Mouse (Mus musculus): ENCODE data around the gene Klhdc7a.
"Not testable (repeated sequence)": the region's sequence is repeated elsewhere in the genome, so short reads cannot be mapped to it uniquely, and the experiment has no call there.

Gene Klhdc7a

GRCm38 (mm10) chr4:139967922-139968321 is at the start of gene Klhdc7a:
Gene Klhdc7a, minus strand, starts transcription at chr4:139968026.
- no peak for DNase-seq (ENCODE audit: extremely low read depth, low read depth)

GRCm38 (mm10) chr4:140015916-140016315 is 48.1 kb upstream of the Klhdc7a start:
- no peak for DNase-seq (ENCODE audit: extremely low read depth, low read depth)

DNA sequence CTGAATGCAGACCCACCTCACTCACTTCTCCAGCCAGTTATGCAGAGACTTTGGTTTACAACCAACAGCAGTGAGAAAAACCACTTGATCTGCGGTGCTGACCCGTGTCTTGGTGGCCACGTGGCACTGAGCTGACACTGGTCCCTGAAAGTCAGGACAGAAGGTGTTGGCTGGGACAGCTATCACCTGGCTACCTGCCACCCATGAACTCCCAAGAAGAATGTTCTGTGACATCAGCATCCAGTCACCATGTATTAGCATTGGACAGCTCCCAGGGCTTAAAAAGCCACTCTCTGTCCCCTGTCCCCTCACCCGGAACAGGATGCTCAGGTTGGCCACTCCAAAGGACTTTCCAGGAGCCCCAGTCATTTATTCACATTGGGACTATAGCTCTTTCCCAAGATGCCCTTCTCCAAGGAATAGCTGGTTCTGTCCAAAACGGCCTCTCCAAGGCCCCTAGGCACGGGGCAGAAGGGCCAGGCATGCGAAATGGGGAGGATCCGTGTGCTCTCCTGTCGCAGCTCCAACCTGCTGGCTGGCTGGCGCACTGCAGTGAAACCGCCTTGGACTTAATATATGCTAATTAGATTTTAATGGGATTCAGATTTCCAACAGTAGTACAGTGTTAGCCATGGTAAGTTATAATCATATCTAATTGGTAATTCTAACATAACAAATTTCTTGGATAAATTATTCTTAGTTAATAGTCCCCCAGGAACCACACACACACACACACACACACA is 43.1 kb upstream of the Klhdc7a start:
- DNase-seq (ENCODE audit: extremely low read depth, low read depth), result no peak

GRCm38 (mm10) chr4:140004932-140005331 is 37.1 kb upstream of the Klhdc7a start:
- no peak for DNase-seq (ENCODE audit: extremely low read depth, low read depth)

- no peak for DNase-seq (ENCODE audit: extremely low read depth, low read depth)
Measured at GRCm38 (mm10) chr4:140004170-140004569, 36.3 kb upstream of the Klhdc7a start.

- no peak for DNase-seq (ENCODE audit: extremely low read depth, low read depth)
Measured at GRCm38 (mm10) chr4:140002069-140002468, 34.2 kb upstream of the Klhdc7a start.

- no peak for DNase-seq (ENCODE audit: extremely low read depth, low read depth)
Measured at GRCm38 (mm10) chr4:140000911-140001310, 33.1 kb upstream of the Klhdc7a start.

- no peak for DNase-seq (ENCODE audit: extremely low read depth, low read depth)
Measured at GRCm38 (mm10) chr4:139999033-139999432, 31.2 kb upstream of the Klhdc7a start.

GRCm38 (mm10) chr4:139995659-139996058 is 27.8 kb upstream of the Klhdc7a start:
- no peak for DNase-seq (ENCODE audit: extremely low read depth, low read depth)

DNA sequence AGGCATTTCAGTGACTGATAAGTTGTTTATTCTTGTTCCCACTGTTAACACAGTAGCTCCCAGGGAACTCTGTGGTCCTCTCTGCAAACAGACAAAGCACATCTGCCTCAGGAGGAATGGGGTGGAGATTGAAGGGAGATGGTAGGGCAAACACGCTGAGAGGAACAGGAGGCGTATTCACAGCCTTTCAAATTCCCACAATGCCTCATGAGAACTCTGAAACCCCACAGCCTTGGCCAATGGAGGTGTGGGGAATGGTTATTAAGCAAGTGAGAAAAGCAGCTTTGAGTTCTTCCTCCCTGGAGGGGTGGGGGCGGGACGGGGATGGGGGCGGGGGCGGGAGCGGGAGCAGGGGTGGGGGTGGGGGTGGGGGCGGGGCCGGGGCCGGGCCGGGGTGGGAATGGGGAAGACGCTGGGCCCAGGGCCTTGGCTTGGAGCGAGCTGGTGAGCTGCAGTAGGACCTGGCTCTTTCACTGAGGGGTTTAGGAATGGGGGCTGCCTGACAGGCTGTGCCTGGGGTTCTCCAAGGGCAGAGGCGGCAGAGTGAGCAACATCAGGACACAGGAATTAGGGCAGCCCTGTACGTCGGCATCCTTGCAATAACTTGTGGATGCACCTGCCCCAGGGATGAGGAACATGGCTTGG is 25.4 kb upstream of the Klhdc7a start:
- no peak for DNase-seq (ENCODE audit: extremely low read depth, low read depth)

DNA sequence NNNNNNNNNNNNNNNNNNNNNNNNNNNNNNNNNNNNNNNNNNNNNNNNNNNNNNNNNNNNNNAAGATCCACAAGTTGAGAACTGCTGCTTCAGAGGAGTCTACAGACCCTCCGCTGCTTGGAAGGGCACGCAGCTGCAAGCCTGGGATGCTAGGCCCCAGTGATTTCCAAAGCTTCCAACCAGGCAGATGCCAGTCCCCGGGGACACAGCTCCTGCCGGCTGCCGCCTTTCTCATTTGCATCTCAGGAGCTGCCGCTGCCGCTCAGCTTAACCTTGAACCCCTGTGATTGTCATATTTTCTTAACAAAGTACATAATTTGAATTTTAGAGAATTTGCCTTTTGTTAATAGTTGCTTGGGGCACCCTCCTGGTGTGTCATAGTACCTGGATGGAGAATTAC is 19.1 kb upstream of the Klhdc7a start:
- no peak for DNase-seq (ENCODE audit: extremely low read depth, low read depth)

DNA sequence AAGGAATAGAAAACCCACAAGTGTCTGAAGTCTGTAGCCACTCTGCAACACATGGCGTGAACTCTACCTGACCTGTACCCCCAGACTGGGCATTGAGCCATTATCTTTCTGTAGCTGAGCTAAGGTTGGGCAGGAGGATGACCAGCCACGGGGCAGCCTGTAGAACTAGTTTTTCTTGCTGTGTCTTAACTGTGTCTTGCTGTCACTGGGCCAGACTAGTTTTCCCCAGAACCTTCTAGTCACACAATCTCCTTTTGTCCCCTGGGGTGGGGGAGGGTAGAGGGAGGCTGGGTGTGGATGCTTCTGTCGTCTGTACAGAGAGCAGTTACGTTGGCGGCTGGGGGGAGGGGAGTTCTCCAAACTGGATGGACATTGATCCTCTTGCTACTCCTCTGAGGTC is 10.9 kb upstream of the Klhdc7a start:
- no peak for DNase-seq (ENCODE audit: extremely low read depth, low read depth)

- DNase-seq (ENCODE audit: extremely low read depth, low read depth), result no peak
Measured at GRCm38 (mm10) chr4:139977308-139977781, 9.5 kb upstream of the Klhdc7a start.

DNA sequence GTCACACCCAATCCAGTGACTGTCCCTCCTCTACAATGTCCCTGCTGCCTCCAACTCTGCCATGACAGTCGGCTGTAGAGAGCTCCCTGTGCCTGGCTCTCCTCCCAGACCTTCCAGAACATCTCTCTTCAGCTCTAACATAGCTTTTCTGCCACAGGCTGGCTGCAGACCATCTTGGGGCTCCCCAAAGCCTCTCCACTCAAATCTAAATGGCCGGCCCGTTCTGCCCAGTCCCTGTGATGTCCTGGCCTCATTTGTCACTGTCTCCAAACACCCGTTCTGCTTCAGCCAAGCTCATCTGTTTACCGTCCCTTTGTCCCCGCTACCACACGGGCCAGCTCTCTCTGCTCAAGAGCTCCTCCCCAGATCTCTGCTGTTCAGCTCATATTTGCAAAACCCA is 6.7 kb upstream of the Klhdc7a start:
- no peak for DNase-seq (ENCODE audit: extremely low read depth, low read depth)

- DNase-seq (ENCODE audit: extremely low read depth, low read depth), result no peak
Measured at GRCm38 (mm10) chr4:139967475-139967891, 343 bp downstream of the Klhdc7a start.

GRCm38 (mm10) chr4:139966981-139967380 is 845 bp downstream of the Klhdc7a start:
- DNase-seq (ENCODE audit: extremely low read depth, low read depth), result no peak

DNA sequence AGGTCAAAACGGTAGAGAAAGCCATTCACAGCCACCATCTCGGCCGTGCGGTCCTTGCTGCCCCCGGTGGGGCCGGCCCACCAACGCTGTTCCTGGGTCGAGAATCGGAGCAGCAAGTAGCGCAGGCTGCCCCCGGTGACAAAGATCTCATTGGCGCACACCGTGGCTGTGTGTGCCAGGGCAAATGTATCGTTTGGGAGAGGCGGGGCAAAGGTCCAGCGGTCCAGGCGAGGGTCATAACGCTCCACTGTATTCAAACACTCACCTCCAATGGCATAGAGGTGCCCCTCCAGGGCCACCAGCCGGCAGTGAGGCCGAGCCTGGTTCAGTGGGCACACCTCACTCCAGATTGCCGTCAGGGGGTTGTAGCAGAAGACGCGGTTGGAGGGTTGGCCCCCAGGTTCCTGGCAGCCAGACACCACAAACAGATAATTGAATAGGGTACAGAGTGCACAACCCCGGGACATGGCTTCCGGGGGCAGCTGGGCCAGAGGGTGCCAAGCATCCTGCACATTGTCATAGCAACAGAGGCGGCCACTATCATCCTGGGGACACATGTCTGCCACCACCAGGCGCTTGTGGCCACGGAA is 2.1 kb downstream of the Klhdc7a start:
- DNase-seq (ENCODE audit: extremely low read depth, low read depth), result no peak

DNA sequence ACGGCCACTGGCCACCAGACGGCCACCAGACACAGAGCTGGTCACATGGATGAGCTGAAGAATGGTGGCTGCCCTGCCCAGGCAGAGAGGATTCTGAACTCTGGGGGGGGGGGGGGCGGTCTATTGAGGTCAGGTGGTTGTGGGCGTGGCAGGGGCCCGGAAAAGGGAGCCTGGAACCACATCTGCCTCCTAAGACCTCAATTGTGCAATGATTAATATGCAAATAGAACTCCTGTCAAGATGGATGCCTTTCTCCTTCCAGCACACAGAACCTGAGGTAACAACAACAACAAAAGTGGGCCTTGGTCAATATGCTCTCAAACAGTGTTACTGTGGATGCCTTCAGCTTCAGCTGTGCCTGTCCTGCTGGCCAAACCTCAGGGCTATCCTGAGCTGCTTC is 3.4 kb downstream of the Klhdc7a start:
- no peak for DNase-seq (ENCODE audit: extremely low read depth, low read depth)

DNA sequence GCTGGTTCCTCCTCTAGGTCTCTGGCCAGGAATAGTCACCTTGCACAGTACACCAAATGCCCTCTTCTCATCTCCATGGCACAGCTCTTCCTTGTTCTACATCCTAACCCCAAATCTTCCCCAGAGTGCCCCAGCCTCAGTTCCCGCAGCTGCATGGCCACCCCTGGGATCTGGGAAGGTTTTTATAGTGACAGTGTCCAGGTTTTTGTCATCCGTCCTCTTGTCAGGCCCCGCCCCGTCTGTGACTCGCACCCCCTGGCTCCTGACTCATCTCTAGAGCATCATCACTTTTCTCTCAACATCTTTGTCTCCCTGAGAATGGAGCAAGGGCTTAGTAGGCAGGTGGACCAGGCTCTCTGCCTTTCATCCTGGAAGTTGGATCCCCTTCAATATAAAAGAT is 3.9 kb downstream of the Klhdc7a start:
- no peak for DNase-seq (ENCODE audit: extremely low read depth, low read depth)

DNA sequence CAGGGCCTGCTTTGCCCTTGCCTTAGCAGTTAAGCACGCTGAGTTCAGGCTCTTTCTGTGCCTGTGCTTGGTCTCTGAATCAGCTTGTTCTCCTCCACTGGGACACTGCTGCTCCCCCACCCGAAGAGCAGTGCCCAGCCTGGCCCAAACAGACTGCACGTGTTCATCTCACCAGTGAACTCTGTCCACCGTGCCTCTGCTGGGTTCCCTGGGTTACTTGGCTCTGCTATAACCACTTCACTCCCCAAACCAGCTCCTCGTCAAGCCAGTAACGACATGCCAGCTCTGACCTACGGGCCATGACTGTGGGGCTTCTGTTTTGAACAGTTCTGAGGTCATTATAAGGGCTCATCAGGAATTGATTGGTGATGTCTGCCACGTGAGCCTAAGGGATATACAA is 4.8 kb downstream of the Klhdc7a start:
- no peak for DNase-seq (ENCODE audit: extremely low read depth, low read depth)

GRCm38 (mm10) chr4:139961816-139962215 is 6.0 kb downstream of the Klhdc7a start:
- DNase-seq (ENCODE audit: extremely low read depth, low read depth), result no peak

DNA sequence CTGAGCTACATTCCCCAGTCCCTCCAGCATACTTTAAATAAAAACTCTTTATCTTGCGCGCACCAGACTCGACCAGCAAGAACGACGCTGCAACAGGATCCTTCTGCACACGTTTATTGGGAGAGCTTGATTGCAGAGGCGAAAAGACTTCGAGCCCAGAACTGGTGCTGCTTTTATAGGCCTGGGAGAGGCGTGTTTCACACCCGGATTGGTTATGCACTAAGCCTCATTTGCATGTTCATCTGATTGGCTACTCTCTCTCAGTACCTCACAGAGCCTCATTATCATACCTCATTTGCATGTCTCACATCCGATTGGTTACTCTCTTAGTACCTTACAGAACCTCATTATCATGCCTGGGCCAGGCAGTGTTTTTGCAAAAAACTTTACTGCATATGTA is 6.5 kb downstream of the Klhdc7a start:
- not testable (repeated sequence) for DNase-seq (ENCODE audit: extremely low read depth, low read depth)

All from MEL-GATA-1-ER (cell line).